Mouse (Mus musculus): Measurements from ENCODE around the gene Eif3k. TPM values are rescaled to one million over a fixed set of nuclear protein-coding genes. Genes with fewer than 3 reads are reported as not detected.

Gene Eif3k
- total RNA-seq, 2 experiments from 2014 or later = 198 to 202 TPM

DNA sequence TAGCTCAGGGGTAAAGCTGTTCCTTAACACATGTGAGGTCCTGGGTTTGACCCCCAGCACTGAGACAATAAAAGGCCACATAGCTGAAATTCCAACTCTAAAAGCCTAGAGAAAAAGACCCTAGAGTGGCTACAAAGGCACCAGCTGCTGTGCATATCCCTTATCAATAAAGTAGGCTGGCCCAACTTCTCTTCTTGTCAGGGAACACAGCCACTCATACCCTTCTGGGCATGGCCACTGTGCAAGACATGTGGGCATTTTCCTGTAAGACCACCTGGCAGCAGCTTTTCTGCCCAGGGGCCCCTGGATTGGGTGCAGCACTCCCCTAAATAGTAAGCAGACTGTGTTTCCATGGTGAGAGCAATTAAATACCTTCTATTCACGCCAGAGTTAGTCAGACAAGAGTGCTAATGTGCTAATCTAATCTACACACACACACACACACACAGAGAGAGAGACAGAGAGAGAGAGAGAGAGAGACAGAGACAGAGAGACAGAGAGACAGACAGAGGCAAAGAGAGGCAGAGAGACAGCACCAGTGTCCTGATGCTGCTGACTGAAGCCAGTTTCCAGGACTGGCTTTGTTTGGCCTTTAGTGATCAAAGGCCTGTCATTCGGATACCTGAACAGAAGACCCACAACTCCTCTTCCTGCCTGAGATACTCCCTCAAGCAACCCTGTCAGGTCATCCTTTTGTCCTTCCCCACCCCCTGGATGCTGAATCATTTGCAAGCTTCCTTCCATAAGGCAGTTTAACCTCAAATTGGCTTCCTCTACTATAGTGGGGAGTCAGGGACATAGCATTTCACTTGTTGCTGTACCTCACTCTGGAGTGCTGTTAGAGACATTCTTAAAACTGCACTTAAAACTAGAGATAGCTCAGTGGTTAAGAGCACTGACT, 27.9 kb downstream of the Eif3k start:
- no peak overlapping the region for H3K4me3 ChIP-seq
- H3K27ac ChIP-seq = peak overlapping the region; percentile 76
- TF ChIP-seq CTCF (conservative IDR thresholded peaks at IDR 0.05) = no peak
- DNase-seq (ENCODE audit: low spot score in 2 of 2) = peak in 1 of 2 experiments; percentile 22

DNA sequence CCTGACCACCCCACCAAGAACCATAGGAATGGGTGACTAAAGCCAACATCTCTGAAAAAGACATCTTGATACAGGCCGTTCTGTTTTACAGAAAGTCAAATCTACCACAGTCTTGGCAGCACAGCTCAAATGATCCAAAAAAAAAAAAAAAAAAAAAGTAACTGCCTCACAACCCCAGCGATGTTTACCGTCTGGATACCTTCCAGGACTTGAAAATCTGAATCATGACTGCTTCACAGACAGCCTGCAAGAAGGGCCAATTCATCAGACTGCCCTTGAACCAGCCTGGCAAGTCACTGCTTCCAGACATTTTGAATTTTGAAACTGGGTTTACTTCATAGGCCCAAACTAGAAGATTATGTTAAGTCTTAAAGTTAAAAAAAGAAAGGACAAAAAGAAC, 28.9 kb downstream of the Eif3k start:
- TF ChIP-seq CTCF (conservative IDR thresholded peaks at IDR 0.05) = no peak
- no peak for DNase-seq (ENCODE audit: low spot score in 2 of 2)
- peak overlapping the region; percentile 76; the same call in 1 of the 2 replicates for H3K27ac ChIP-seq
- H3K4me3 ChIP-seq = no peak overlapping the region

DNA sequence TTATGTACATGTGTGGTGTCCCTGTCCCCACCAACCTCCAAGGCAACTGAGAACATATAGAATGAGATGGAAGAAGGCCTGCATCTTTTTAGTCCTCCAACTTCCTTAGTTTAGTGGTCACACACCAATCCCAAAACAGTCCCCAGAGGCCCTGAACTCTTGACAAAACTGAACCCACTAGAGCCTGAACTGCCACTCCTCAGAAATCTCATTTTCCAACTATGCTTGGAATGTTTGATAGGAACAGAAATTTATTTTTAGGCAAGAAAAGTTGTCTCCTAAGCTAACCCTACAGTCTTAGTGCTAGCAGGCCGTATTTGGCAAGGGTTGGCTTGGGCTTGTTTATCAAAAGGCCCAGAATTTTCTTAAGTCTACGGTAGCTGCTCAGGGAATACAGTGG, 29.9 kb downstream of the Eif3k start:
- TF ChIP-seq CTCF (conservative IDR thresholded peaks at IDR 0.05) = no peak

DNA sequence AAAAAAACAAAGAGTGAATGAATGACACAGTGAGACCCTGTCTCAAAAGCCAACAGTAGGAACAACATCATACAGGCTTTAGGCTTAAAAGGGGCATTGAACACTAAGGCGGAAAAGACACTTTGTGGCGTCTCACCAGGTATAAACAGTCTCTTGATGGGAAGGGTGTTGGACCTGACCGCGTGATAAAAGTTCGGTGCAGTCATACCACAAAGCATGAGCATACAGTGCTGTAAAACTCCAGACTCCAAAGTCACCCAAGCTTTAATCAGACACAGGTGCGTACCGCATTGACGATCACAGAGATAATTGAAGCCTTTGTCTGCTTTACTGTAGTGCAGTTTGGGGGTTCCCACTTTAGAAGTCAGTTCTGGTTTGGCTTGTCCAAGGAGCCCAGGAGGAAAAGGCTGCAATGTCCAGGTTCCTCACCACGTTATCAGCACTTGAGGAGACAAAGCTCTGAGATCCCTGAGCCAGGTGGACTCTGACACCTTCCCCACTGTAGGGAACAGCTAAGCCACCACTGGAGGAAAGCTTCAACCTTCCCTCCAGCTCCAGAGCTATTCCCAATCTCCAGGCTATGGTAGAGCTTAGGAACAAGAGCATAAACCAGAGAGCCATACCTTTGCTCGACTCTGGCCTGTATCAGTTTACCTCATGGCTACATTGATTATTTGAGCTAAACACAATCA, 31.2 kb downstream of the Eif3k start:
- Histone ChIP-seq H3K4me3 (no peak overlapping the region), H3K27ac (no peak overlapping the region)
- TF ChIP-seq CTCF (conservative IDR thresholded peaks at IDR 0.05) = no peak
- no peak for DNase-seq (ENCODE audit: low spot score in 2 of 2)

More for the DNA sequence above, 29.9 kb downstream of the Eif3k start:
- Histone ChIP-seq H3K4me3 (no peak overlapping the region), H3K27ac (0 out of 2 replicates have a peak overlapping the region, but pooled peaks have one; percentile 76)
- DNase-seq (ENCODE audit: low spot score in 2 of 2) = no peak

DNA sequence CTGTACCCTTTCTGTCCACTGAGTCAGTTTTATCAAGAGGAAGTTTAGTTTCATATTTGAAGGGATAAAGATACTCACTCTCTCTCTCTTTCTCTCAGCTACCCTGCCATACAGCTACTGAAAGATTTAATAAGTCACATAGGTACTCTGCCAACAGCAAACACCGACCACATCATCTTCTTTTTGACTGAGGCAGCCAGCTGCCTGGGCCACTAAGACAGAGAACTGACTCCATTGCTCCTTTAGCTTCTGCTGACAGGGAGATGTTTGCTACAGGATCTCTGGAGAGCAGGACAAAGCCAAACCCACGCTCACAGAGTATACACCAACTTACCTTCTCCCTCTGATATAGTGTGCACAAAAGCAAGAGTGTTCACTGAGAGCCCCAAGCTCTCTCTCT, 32.4 kb downstream of the Eif3k start:
- no peak for DNase-seq (ENCODE audit: low spot score in 2 of 2)
- H3K4me3 ChIP-seq = no peak overlapping the region
- TF ChIP-seq CTCF (conservative IDR thresholded peaks at IDR 0.05) = no peak
- H3K27ac ChIP-seq = no peak overlapping the region; the same call in 1 of the 2 replicates

DNA sequence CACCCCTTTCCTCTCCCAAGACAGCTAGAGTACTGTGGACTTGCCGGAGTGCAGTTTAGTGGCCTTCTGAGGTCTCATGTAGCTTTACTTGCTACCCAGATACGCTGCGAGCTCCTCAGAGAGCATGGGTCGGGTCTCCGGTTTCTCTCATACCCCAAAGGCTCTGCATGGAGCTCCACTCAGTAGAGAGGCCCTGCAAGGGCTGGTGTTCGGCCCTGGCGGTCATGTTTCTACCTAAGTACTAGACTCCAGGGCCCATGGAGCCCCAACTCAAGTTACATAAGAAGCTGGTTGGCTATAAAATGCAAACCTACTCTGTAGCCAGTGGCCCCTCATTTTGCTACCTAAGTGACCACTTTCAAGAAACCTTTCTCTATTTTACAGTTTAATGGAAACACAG, 32.9 kb downstream of the Eif3k start:
- no peak overlapping the region; the same call in 1 of the 2 replicates for H3K27ac ChIP-seq

DNA sequence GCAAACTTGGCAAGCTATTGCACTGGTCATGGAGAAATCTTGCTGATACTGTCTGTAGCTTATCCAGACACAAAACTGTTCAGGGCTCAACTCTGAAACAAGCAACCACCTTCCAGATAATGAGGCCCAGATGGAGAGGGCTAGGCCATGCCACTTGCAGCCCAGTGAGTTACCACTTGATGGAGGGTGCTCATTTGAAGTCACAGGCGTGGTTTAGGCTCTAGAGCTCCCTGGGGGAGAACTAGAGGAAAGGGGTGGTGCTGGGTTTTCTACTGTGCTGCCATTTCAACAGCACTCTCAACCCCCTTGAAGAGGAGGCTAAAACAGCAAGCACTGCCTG, 35.4 kb downstream of the Eif3k start:
- no peak for DNase-seq (ENCODE audit: low spot score in 2 of 2)
- TF ChIP-seq CTCF (conservative IDR thresholded peaks at IDR 0.05) = no peak
- Histone ChIP-seq H3K27ac (peak overlapping the region; percentile 75), H3K4me3 (no peak overlapping the region)

More for the DNA sequence above, 32.9 kb downstream of the Eif3k start:
- no peak for TF ChIP-seq CTCF (conservative IDR thresholded peaks at IDR 0.05)
- no peak overlapping the region for H3K4me3 ChIP-seq
- DNase-seq (ENCODE audit: low spot score in 2 of 2) = no peak

DNA sequence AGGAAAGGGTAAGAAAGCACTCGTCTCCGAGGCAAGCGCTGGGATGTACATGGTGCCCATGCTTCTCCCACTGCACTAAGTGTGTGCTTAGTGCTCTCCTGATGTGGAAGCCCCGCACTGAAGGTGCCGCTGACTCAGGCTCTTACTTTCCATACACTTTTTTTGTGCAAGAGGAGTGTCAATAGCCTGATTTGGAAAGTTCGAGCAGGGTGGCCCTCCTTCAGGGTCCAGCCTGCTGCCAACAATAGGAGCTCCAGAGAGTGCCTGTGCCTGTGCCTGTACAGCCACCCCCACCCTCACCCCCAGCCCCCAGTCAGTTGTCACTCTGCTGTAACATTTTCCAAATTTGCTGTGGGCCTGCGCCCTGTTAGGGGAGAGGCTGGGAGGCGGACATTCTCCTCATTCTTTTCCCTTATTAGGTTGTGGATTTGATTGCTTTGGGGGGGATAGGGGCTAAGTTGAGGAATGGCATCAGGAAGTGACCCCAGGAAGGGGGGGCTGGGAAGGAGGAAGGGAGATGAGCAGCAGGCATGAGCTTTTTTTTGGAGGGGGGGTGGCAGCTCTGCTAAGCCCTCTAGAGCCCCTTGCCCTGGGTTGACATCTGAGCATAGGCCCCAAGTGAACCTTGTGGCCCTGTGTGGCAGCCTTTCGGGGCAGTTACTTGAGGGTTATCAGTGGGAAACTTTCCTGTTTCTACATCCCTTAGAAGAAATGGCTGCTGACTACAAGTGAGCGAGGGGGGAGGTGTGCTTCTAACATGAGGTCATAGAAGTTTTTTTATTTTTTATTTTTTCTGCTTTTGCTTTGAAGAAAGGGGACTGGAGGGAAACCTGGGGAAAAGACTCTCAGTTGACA, 36.0 kb downstream of the Eif3k start:
- DNase-seq (ENCODE audit: low spot score in 2 of 2) = no peak
- TF ChIP-seq CTCF (conservative IDR thresholded peaks at IDR 0.05) = no peak
- Histone ChIP-seq H3K27ac (peak overlapping the region; percentile 75), H3K4me3 (no peak overlapping the region)

DNA sequence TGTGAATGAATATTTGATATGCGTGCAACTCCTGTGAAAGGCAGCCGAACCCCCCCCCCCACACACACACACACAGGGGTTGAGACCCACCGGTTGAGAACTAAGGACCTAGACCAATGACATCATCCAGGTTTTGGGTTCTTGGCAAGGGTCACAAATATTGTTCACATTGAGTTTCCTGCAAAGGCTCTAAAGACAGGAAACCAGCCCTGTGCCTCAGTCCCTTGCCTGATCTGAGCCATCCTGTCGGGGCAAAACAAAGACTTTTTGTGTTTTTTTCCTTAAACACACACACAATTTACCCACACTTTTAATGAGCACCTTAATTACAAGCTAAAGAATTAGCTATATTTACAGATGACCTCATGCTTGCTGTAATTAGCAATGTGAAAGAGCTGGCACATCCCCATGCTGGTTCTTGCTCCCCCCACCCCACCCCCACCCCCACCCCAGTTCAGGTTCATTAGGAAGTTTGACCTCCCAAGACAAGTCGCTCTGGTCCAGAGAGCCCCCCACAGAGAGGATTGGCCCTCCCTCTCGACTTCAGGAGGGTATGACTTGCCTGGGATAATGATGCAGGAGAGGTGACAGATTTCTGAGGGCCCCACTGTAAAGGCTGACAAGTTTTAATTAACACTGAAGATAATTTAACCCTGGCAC, 36.8 kb downstream of the Eif3k start:
- DNase-seq (ENCODE audit: low spot score in 2 of 2) = no peak
- H3K4me3 ChIP-seq = no peak overlapping the region
- H3K27ac ChIP-seq = peak overlapping the region; percentile 75
- TF ChIP-seq CTCF (conservative IDR thresholded peaks at IDR 0.05) = no peak

DNA sequence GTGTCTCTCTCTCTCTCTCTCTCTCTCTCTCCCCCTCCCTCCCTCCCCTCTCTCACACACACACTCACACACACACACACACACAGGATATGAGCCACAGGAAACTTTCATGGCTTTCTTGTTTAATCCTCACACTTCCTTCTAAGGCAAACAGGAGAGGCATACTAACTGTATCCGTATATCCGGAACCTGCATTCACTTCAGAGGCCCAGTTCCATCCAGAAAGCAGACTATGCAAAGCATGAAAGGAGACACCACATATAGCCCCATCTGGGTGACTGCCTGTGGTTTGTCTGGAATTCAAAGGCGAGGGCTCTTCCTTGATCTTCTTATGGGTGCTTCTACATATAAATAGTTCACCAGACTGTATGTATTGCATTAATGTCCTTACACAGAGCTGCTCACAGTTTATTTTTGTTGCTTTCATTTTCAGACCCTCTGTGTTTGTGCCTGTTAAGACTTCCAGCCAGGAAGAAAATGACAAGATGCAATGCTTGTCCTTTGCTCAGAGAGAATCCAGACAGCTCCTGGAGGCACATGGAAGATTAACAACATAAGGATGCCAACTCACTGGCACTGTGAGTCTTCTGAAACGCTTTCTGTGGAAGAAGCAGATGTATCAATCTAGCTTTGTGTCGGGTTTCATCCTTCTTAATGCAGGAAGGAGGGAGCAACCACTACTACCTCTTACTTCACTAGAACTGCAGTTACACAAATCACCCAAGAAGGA, 38.0 kb downstream of the Eif3k start:
- no peak overlapping the region for H3K4me3 ChIP-seq
- H3K27ac ChIP-seq = peak overlapping the region; percentile 77
- no peak for TF ChIP-seq CTCF (conservative IDR thresholded peaks at IDR 0.05)
- peak in 1 of 2 experiments; percentile 41 for DNase-seq (ENCODE audit: low spot score in 2 of 2)

DNA sequence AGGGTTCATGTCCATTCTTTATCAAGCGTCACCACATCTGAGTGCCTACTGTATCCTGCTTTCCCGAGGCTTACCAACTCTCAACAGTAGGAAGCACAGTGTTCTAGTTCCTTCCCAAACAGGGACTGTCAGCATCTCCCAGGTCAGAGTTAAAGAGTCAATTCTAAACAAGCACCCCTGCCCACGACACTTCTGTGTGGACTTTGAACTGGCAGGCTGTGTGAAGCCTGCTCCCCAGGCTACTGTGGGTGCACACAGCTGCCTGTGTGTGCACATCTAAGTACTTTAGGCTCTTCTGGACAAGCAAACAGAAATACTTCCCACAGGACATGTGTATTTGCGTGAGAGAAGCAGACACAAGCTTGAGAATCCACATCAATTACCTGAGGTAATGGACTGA, 40.1 kb downstream of the Eif3k start:
- Histone ChIP-seq H3K27ac (peak overlapping the region; percentile 80), H3K4me3 (no peak overlapping the region)
- no peak for TF ChIP-seq CTCF (conservative IDR thresholded peaks at IDR 0.05)
- no peak for DNase-seq (ENCODE audit: low spot score in 2 of 2)

DNA sequence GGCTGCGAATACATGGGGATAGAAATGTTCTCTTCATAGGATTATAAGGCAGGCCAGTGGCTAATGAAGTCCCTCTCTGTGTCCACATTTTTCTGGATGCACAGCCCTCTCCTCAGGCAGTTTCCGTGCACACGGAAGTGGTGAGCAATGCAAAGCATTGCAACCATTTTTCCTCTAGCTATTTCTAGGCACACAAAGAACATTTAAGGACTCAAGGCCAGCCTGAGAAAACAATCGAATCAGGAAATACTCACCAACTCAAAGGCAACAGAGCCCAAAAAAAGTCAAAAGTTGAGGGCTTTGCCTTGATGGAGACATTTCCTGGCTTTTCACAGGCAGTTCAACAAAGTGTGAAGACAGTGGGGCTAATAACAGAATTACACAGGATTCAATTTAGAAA, 40.5 kb downstream of the Eif3k start:
- no peak for DNase-seq (ENCODE audit: low spot score in 2 of 2)
- H3K4me3 ChIP-seq = no peak overlapping the region
- no peak for TF ChIP-seq CTCF (conservative IDR thresholded peaks at IDR 0.05)
- H3K27ac ChIP-seq = peak overlapping the region; percentile 80

All from layer of hippocampus, adult 2 months (tissue).